9 mouse cellular contexts compared by ENCODE assay signal in the genomic region with DNA sequence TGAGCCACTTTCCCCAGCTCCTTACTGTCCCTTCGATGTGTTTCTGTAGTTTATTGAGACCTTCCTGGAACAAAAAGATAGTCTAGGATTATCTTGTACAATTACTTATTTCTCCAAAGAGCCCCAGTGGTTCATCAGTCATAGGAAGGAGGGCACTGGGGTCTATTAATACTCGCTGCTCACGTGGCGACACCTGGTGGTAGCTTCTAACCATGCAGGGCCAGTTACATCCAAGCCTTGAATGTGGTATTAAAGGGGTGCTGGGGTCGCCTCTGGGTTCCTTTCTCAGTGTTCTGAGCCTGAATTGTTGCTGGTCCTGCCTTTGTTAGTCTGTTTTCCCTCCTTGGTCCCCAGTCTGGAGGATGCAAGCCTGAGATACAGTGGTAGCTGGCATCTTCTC. TPM values are rescaled to one million over a fixed set of nuclear protein-coding genes. Genes with fewer than 3 reads are reported as not detected.
DNase-seq lines count a peak whose midpoint lies in the region; ATAC-seq and TF ChIP-seq lines count a peak whose summit lies in the region.
"Had no signal": no experiment of that assay in that cellular context is flagged by ENCODE, and none has a peak within 500 bp of the region (broad histone marks: within the 10 kb centered on the region; RNA-seq: fewer than 3 reads in every experiment).

No protein-coding gene starts in this region.

- ATAC-seq in kidney, embryonic 14.5 days (ENCODE audit: low FRiP score, low TSS enrichment): no peak
- no peak for ATAC-seq in midbrain, postnatal 0 days (ENCODE audit: low FRiP score)

- peak; percentile 80 to 90 (median 88) for TF ChIP-seq CTCF in MEL (IDR thresholded peaks at IDR 0.05 in 2 of 3, conservative IDR thresholded peaks at IDR 0.05 in 1 of 3; ENCODE audit: control insufficient read depth in 1 of 3, insufficient read depth in 1 of 3, low read depth in 2 of 3, low read length in 3 of 3, poor library complexity in 1 of 3, severe bottlenecking in 1 of 3)
- peak; percentile 97 for TF ChIP-seq CTCF in midbrain, postnatal 0 days (IDR thresholded peaks at IDR 0.05)

- no peaks in the 10 kb centered on the region for H3K79me2 ChIP-seq in MEL (ENCODE audit: control insufficient read depth, insufficient read depth, low read length, poor library complexity)

- H3K4me3 ChIP-seq in kidney, embryonic 14.5 days (ENCODE audit: low read length): no peak overlapping the region
- no peak overlapping the region for H3K4me3 ChIP-seq in MEL (ENCODE audit: control insufficient read depth in 1 of 2, insufficient read depth in 1 of 2, low read depth in 2 of 2, low read length in 2 of 2)
- no peak overlapping the region for H3K4me3 ChIP-seq in midbrain, postnatal 0 days (ENCODE audit: low read depth, low read length)
- H3K4me3 ChIP-seq: erythroblast, embryonic 14.5 days had no signal

- no peaks in the 10 kb centered on the region for H3K4me1 ChIP-seq in kidney, embryonic 14.5 days (ENCODE audit: control insufficient read depth, insufficient read depth, low read length)
- no peaks in the 10 kb centered on the region for H3K4me1 ChIP-seq in MEL (ENCODE audit: control insufficient read depth in 1 of 2, insufficient read depth in 2 of 2, low read length in 2 of 2)
- no peaks in the 10 kb centered on the region for H3K4me1 ChIP-seq in midbrain, postnatal 0 days (ENCODE audit: insufficient read depth, low read length)

- H3K9ac ChIP-seq in kidney, embryonic 14.5 days (ENCODE audit: low read depth, low read length): no peak overlapping the region
- H3K9ac ChIP-seq in MEL (ENCODE audit: control insufficient read depth, low read depth, low read length, poor library complexity, severe bottlenecking): no peak overlapping the region
- H3K9ac ChIP-seq in midbrain, postnatal 0 days (replicated peaks; ENCODE audit: low read length, poor library complexity, severe bottlenecking): no peak overlapping the region

- TF ChIP-seq RAD21 in MEL (IDR thresholded peaks at IDR 0.05; ENCODE audit: low read depth, low read length): peak; percentile 76

- H3K4me2 ChIP-seq in kidney, embryonic 14.5 days (replicated peaks; ENCODE audit: low read depth, low read length): no peak overlapping the region
- no peak overlapping the region for H3K4me2 ChIP-seq in midbrain, postnatal 0 days (ENCODE audit: low read depth, low read length, poor library complexity, severe bottlenecking)

- H3K9me3 ChIP-seq in kidney, embryonic 14.5 days (ENCODE audit: control insufficient read depth, low read length): no peaks in the 10 kb centered on the region
- no peaks in the 10 kb centered on the region for H3K9me3 ChIP-seq in MEL (replicated peaks; ENCODE audit: insufficient read depth, low read length)
- no peaks in the 10 kb centered on the region for H3K9me3 ChIP-seq in midbrain, postnatal 0 days (ENCODE audit: low read length)

- no peaks in the 10 kb centered on the region for H3K27me3 ChIP-seq in kidney, embryonic 14.5 days (ENCODE audit: control insufficient read depth, insufficient read depth, low read length)
- peaks cover 3 to 4% of the 10 kb centered on the region in 2 experiments; a peak in 2 of 4 replicates for H3K27me3 ChIP-seq in MEL (ENCODE audit: control insufficient read depth in 1 of 2, insufficient read depth in 2 of 2, low read length in 2 of 2)
- no peaks in the 10 kb centered on the region for H3K27me3 ChIP-seq in midbrain, postnatal 0 days (ENCODE audit: insufficient read depth, low read length)

- H3K27ac ChIP-seq in kidney, embryonic 14.5 days (ENCODE audit: low read depth, low read length): no peak overlapping the region
- H3K27ac ChIP-seq in MEL (ENCODE audit: control insufficient read depth, low read depth, low read length): no peak overlapping the region
- H3K27ac ChIP-seq in midbrain, postnatal 0 days (ENCODE audit: low read depth, low read length): no peak overlapping the region

- no peak for TF ChIP-seq POLR2A in MEL (IDR thresholded peaks at IDR 0.05; ENCODE audit: control insufficient read depth in 1 of 2, insufficient read depth in 1 of 2, low read depth in 1 of 2, low read length in 2 of 2, poor library complexity in 1 of 2)

- peak; percentile 68 for DNase-seq in kidney, adult 18-20 months
- DNase-seq in MEL (ENCODE audit: low read depth, low spot score): peak; percentile 67
- peak; percentile 83 to 86 for DNase-seq in cerebellum, postnatal 10 days
- DNase-seq in heart, adult 8-10 months (ENCODE audit: low spot score): peak; percentile 63
- DNase-seq in layer of hippocampus, adult 9-11 months: peak; percentile 23
- peak; percentile 75 for DNase-seq in midbrain, postnatal 0 days (ENCODE audit: low spot score)
- peak; percentile 55 for DNase-seq in urinary bladder, postnatal 14 days (ENCODE audit: low spot score)

- no peak for TF ChIP-seq EP300 in MEL (IDR thresholded peaks at IDR 0.05; ENCODE audit: low read depth in 1 of 2, low read length in 2 of 2)

- 4% methylated on average over 5 of the region's 5 CpGs for WGBS in kidney, embryonic 14.5 days
- 9% methylated on average over 5 of the region's 5 CpGs for WGBS in midbrain, postnatal 0 days

- no peaks in the 10 kb centered on the region for H3K36me3 ChIP-seq in kidney, embryonic 14.5 days (ENCODE audit: control insufficient read depth, insufficient read depth, low read length)
- no peaks in the 10 kb centered on the region for H3K36me3 ChIP-seq in MEL (ENCODE audit: control insufficient read depth in 1 of 2, insufficient read depth in 2 of 2, low read length in 2 of 2)
- no peaks in the 10 kb centered on the region for H3K36me3 ChIP-seq in midbrain, postnatal 0 days (ENCODE audit: insufficient read depth, low read length)

TF ChIP-seq in MEL, 35 proteins besides CTCF, POLR2A, EP300 and RAD21:
- TF ChIP-seq ZC3H11A (IDR thresholded peaks at IDR 0.05; ENCODE audit: low read depth, low read length): peak; percentile 62
- TF ChIP-seq HCFC1 (IDR thresholded peaks at IDR 0.05; ENCODE audit: low read depth, low read length): no peak
- TF ChIP-seq TBP (IDR thresholded peaks at IDR 0.05; ENCODE audit: low read depth, low read length): no peak
- TF ChIP-seq MYC (IDR thresholded peaks at IDR 0.05; ENCODE audit: low read depth, low read length): no peak
- no peak for TF ChIP-seq ELF1 (IDR thresholded peaks at IDR 0.05; ENCODE audit: low read depth, low read length)
- peak; percentile 94 for TF ChIP-seq SMC3 (IDR thresholded peaks at IDR 0.05; ENCODE audit: low read depth, low read length)
- TF ChIP-seq MAZ (IDR thresholded peaks at IDR 0.05; ENCODE audit: low read depth, low read length): no peak

RNA-seq across cellular contexts. Expression of a gene that starts 52.9 kb away (rescaled TPM):
- polyA plus RNA-seq in kidney, embryonic 14.5 days (2014; fragmentation: Nextera tagmentation; extraction: Ambion mirVana): 12.4 and 17.3 TPM in 2 replicates
- not detected in 2 replicates for total RNA-seq in MEL (2012; rRNA removed)
- not detected for polyA plus RNA-seq in MEL (2012; ENCODE audit: insufficient read depth in 1 of 2, insufficient read length in 2 of 2, low read depth in 1 of 2, low replicate concordance in 2 of 2, missing spikeins in 1 of 2)
- 100 to 1,000 TPM in 3 of 4 experiments, 10 to 100 TPM in 1; 94.9 to 111 (median 106) TPM for total RNA-seq in heart, adult 8-10 months (2022)
- total RNA-seq in midbrain, postnatal 0 days (2014; rRNA removed): 1.4 and 1.8 TPM in 2 replicates
- 1.7 and 2.0 TPM in 2 replicates for polyA plus RNA-seq in midbrain, postnatal 0 days (2015; fragmentation: Nextera tagmentation; extraction: Ambion mirVana)

Comparison
In these comparisons a context has a peak if more than half of its experiments do, and no peak if none do; other contexts are left out.
1. DNase-seq: peak in every context shown above with its lines; median percentile 84 in cerebellum, postnatal 10 days; 75 in midbrain, postnatal 0 days; 68 in kidney, adult 18-20 months; 67 in MEL; 63 in heart, adult 8-10 months; 55 in urinary bladder, postnatal 14 days; 23 in layer of hippocampus, adult 9-11 months.
2. RNA of a gene that starts 52.9 kb away (total RNA-seq): 94.9 to 111 TPM in heart, adult 8-10 months; 1.4 to 1.8 TPM in midbrain, postnatal 0 days and not detected in MEL; every median in the first group is over 10 times any median in the second.